Mouse (Mus musculus): ENCODE measurements around the gene Psmb11.
"Not testable (repeated sequence)": the region's sequence is repeated elsewhere in the genome, so short reads cannot be mapped to it uniquely, and the experiment has no call there.

The Psmb11 gene

DNA sequence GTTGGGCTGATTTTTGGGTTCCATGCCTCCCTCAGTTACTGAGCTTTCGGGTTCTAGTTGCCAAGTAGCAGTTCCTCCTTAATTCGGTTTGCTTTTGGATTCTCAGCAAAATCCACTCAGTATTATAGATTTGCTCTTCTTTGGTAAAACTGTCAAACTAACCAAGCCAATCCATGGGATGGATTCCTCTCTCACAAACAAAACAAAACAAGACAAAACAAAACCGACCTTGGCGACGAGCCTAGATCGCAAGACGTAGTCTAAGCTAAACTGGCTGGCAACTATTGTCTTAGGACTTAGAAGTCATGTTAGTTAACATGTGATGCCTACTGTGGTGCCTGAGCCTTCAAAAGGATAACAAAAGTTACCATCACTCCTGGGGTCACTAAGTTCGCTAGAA lies 17.5 kb upstream of the Psmb11 start:
- DNase-seq (ENCODE audit: low spot score) = no peak

DNA sequence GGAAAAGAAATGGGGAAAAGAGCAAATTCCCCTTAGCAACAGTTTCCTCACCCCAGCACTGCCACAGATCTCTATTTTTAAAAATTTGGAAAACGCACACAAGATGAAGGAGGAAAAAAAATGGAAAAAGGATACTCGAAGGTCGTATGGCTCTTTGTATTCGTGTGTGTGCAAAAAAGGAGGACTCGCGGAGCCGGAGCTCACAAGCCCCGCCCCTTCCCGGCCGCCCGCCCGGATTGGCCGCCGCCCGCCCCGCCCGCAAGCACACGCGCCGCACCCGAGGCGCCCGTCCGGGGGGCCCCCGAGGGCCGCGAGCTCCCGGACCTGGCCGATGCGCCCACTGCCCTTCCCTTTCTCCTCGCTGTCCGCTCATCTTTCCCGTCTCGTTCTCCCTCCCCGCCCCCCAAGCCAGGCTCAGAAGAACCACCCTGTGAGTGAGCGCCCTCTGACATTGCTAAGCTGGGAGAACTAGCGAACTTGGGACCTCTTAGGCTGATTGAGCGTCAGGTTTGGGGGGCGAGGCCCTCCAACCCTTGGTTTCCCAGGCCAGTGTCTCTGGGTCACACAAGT lies 15.4 kb upstream of the Psmb11 start, which contains the start of gene 4931414P19Rik:
Gene 4931414P19Rik (minus strand): TSS at position 242 of the 570 bp plus-strand sequence.
- DNase-seq (ENCODE audit: low spot score) = no peak

DNA sequence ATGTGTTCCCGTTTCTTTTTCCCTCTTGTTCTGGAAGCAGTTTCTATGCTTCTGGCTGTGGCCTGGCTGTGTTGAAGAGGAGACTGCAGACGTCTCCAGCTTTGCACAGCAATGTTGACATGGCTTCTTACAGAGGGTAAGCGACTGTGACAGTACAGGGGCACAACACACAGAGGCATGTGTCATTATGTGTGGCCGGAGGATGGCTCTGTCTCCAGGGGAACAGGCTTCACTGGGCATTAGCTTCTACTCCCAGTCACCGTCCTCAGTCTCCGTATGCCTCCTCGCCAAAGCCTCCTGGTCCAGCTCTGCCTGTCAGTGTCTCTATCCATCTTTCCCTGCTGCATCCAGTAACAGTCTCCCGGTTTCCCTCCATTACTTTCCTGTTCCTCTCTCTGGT lies 14.0 kb upstream of the Psmb11 start:
- DNase-seq (ENCODE audit: low spot score) = no peak

DNA sequence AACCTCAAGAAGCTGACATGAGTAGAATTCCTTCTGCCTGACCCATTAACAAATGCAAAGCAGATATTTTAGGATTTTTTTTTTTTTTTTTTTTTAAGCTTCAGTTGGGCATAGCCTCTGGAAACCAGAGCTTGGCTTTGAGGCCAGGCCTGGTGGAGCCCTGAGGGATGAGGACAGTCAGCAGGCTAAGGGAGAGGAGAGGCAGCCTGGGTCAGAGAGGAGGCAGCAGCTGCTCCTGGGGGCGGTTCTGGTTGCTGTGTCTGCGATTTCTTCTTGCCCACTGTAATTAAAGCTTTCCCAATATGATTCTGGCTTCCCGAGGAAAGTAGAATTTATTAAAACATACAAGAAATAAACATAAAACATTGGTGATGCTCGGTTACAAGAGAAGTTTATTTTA lies 12.0 kb upstream of the Psmb11 start:
- DNase-seq (ENCODE audit: low spot score) = no peak

DNA sequence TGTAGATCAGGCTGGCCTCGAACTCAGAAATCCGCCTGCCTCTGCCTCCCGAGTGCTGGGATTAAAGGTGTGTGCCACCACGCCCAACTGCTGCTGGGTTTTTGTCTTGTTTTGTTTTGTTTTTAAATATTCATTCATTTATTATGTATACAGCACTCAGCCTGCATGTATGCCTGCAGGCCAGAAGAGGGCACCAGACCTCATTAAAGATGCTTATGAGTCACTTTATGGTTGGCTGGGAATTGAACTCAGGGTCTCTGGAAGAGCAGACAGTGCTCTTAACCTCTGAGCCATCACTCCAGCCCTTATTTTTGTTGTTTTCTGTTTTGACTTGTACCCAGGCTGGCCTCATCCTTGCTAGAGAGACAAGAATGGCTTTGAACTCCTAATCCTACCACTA lies 11.3 kb upstream of the Psmb11 start:
- DNase-seq (ENCODE audit: low spot score) = no peak

DNA sequence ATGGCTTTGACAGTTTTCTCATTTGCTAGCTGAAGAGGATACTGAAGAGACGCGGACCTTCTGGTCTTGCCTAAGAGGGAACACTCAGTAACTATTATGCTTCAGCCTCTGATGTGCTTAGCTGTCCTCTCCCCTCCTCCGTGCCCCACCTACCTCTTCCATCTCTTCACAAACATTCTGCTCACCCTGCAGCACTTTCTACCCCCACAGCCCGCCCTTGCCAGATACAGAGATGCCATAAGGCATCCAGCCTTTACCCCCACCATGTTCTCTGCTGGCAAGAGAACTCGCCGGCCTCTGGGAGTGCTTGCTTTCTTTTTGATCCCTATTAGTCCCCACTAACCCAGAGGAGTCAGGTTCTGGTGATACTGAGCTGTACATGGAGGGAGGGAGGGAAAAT lies 10.6 kb upstream of the Psmb11 start:
- DNase-seq (ENCODE audit: low spot score) = no peak

DNA sequence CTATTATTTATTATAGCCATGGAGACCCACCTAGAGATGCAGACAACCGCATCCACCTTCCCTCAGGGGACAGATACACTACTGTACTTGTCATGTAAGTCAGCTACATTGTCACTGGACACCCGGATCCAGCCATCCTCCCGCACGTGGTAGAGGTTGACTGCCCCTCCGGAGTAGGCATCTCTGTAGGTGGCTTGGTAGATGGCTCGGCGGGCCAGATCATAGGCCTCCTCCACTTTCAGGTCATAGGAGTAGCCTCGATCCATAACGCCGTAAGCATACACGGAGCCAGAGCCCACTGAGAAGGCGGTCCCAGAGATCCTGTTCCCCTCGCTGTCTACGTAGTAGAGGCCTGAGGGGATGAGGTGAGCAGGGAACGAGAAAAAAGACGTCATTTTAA lies 7.1 kb upstream of the Psmb11 start:
- not testable (repeated sequence) for DNase-seq (ENCODE audit: low spot score)

DNA sequence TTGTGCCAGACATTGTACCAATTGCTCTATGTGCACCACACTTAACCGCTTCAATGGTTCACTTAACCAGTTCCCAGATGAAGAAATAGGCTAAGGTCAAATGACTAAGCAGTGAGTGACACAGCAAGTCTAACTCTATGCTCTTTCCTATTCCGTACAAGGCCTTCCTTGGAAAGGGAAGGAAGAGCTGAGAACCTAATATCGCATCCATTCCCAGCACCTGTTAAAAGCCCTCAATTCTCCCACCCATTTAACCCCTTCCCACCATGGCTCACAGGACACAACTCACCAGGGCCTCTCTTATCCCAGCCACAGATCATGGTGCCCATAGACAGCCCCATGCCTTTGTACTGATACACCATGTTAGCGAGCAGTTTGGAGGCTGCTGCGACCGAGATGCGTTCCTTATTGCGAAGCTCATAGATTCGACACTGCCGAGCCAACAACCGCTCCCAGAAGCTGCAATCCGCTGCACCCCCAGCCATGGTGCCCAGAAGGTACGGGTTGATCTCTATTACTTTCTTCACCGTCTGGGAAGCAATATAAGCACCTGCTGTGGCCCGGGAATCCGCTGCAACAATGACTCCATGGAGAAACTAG lies 4.9 kb upstream of the Psmb11 start:
- DNase-seq (ENCODE audit: low spot score) = no peak

DNA sequence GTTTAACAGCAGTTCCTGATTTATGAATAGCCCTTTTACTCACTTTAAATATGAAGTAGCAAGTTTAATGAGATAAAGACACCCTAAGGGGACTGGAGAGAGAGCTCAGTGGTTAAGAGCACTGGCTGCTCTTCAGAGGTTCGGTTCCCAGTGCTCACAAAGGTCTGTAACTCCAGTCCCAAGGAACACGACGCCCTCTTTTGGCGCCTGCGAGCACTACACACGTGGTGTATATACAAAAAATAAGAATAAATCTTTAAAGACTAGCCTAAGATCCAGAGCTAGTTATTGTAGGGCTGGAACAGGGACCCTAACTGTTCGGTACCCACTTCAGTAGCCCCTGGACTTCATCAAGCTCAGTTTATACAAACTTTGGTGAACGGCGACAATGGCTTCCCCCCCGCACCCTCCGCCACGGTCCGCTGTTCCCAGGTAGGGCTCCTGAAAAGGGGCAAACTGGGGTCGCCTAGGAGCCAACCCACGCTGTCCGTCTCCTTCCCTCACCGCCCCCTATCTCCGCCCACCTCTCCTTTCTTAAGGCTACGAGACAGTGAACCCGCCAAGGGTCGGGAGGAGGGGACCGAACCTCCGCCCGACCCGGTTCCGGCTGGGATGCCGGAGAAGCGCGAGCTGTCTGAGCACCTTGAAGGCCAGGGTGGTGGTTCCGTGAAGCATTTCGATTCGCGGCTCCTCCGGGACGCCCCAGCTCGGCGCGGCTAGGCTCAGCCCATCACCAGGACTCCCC lies 3.9 kb upstream of the Psmb11 start:
- no peak for DNase-seq (ENCODE audit: low spot score)

DNA sequence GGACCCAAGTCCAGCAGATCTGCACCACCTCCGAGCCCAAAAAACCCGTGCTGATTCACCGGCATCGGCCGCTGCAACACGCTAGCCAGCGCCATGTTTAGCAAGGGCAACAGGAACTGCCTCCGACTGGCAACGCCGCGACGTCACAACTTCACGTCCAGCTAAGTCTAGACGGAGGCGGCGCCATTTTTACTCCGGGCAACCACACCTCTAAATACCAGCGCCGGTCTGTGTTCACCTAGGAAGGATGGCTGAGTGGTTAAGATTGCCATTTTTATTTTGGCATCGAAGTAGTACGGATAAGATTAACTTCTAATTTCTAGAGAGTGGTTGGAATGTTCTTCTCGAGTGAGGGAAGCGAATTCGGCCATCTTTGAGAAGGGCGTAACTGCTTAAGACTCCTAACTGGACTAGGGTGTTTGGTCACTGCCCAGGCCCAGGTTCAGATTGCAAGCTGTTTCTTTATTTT lies 3.3 kb upstream of the Psmb11 start, which contains the start of gene Psmb5:
Gene Psmb5 (minus strand): TSS at position 126 of the 469 bp plus-strand sequence.
- peak; percentile 86 for DNase-seq (ENCODE audit: low spot score)

DNA sequence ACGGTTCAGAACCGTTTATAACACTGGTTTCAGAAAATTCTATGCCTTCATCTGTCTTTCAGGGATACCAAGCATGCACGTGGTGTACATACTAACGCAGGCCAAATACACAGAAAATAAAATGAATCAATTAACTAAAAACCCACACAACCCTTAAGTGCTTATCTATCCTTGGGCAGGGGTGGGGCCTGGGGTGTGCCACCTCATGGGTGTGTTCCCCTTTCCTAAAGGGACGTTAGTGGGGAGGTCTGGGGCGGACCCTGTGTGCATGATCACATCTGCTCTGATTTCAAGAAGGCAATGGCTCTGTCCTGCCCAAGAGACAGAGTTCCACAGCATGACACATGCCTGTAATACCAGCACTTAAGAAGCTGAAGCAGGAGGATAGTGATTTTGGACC lies 2.1 kb downstream of the Psmb11 start:
- DNase-seq (ENCODE audit: low spot score) = no peak

DNA sequence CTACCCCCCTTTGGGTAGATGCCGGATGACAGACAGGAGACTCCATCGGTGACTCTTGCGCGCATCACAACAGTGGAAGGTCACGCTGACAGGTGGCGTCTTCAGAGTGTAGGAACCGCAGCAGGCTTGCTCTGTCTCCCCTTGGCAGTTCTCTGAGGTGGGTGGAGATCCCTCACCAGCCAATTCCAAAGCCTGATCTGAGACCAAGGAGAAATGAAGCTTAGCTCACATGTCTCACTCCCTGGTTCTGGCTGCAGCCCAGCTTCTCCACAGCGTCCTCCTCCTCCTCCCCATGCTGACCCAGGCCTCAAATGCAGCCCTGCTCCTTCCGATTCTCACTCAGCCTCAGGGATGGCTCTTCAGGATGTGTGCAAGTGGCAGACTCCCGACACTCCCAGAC lies 3.7 kb downstream of the Psmb11 start:
- no peak for DNase-seq (ENCODE audit: low spot score)

DNA sequence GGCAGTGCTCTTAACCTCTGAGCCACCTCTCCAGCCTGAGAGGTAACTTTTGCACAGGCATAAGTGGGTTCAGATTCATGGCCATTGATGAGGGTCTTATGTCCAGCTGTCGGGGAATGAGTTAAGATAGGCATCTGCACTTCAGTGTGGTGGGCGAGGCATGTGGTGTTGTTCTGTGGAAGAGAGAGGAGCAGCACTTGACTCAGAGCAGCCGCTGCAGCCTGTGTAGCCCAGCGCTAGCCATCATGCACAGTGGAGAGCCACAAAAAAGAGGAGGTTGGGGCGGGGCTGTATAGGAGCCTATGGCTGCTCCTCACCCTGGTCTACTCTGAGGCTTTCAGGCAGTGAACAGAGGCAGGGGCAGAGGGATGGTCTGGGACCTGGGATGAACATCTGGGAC lies 6.9 kb downstream of the Psmb11 start:
- no peak for DNase-seq (ENCODE audit: low spot score)

DNA sequence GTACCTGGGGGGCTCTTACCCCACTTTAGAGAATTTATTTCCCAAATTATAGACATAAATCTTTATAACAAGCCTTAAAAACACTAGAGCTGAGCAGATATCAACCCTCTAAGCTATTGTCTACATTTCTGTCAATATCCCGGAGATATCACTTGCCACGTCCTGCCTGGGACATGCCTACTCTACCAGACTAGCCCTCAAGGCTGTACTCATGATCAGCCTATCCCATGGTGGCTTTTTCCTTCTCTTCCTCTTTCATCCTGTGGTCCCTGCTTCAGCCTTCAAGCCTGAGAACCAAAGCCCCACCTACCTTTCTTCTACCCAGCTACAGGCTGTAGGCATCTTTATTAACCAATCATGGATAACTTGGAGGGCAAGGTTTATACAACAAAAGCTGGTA lies 8.6 kb downstream of the Psmb11 start:
- DNase-seq (ENCODE audit: low spot score) = no peak

DNA sequence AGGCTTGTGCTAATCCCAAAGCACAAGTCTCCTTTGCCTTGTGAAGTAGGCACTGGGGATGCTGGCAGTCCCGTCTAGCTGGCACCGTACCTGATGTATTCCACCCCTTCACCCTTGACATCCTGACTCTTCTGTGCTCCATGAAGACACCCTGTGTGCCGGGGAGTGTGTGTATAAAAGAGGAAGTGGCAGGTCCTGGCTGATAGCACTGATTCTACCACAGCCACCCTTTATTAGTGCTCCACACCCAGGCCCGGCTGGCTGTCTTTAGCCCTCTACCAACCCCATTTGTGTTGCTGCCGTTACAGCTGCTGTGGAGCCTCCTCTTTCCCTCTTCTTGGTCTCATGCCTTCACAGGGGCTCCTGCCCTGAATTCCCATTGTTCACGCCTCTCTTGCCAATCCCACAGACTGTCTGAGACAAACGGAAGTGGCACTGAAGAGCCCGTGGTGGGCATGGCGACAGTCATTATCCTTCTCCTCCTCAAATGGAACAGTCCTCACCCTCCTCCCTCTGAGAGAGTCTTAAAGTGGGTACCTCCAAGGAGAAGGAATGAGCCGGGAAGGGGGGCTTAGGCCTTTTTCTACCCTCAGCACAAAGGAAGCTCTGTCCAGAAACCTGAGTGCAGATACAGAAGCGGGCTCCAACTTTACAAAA lies 9.5 kb downstream of the Psmb11 start:
- no peak for DNase-seq (ENCODE audit: low spot score)

DNA sequence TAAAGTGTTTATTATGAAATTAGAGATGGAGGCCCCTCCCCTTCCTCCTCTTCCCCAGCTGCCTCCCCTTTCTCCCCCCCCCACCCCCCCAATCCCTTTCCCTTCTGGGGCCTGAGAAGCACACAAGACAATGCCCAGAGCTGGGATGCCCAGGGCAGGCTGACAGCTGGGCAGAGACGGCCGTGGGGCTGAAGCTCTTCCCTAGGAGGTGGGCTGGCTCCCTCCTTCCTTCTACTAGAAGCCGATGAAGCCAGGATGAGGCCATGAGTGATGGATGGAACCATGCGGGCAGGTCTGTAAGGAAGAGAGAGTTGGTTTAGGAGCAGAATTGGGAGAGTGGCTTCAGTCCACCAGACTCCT lies 10.0 kb downstream of the Psmb11 start:
- DNase-seq (ENCODE audit: low spot score) = no peak

DNA sequence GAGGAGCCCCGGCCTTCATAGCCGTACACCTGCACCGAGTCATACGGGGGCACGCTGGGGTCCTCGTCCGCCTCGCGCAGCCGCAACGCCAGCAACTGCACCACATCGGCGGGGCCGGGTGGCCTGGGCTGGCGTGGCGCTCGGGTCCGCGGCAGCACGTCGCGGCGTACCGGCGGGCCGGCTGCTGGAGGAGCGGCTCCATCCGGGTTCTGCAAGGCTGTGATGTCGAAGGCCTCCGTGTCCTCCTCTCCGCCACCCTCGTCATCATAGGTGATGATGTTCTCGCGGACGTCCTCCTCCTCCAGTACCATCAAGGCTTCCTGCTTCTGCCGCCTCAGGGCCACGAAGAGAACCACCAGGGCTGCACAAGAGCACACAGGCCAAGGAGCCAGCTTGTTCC lies 11.0 kb downstream of the Psmb11 start:
- no peak for DNase-seq (ENCODE audit: low spot score)

DNA sequence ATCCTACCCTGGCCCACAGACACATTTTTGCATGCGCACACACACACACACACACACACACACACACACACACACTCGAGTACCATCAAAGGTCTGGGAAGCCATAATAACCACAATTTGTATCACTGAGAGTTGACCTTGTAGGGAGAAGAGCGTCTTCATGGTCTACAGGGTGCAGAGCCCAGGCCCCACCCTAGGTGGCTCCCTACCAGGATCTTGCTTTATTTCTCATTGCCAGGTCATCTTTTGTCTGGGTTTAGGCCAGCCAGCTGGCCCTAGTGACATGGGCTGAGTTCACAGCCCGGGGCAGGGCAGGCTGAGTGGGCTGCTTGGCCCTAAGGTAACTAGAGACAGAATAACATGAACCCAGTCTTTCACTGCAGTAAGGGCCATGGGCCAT lies 12.9 kb downstream of the Psmb11 start:
- no peak for DNase-seq (ENCODE audit: low spot score)

DNA sequence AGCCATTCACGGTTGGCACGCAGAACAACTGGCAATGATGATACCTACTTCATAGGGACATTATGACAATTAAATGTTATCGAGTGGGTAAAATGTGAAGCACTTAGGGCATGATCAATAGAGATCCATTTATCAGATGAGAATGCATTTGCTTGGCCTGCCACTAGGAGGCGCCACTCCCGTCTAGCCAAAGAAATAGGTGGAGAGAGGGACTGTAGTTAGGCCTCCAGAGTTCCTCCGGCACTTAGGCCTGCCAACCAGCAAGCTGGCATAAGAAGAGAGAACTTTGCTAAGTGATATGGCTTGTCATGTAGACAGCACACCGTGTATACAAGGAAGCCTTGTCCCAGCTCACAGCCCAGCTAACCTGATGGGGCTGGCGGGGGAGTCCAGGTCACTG lies 15.7 kb downstream of the Psmb11 start:
- no peak for DNase-seq (ENCODE audit: low spot score)

DNA sequence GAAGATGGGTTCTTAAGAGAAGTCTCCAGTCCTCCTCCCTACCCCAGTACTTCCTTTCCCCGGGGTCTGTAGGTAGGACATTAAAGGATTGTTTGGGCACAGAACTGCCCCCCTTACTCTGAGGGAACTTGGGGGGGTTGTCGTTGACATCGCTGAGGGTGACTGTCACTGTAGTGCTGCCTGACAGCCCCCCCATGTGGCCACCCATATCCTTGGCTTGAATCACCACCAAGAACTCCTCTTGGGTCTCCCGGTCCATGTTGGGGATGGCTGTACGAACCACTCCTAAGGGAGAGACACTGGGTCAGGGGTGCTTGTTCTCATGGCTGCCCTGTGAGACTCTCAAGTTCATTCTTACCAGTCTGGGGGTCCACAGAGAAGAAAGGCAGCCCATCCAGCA lies 17.0 kb downstream of the Psmb11 start:
- DNase-seq (ENCODE audit: low spot score) = no peak

DNA sequence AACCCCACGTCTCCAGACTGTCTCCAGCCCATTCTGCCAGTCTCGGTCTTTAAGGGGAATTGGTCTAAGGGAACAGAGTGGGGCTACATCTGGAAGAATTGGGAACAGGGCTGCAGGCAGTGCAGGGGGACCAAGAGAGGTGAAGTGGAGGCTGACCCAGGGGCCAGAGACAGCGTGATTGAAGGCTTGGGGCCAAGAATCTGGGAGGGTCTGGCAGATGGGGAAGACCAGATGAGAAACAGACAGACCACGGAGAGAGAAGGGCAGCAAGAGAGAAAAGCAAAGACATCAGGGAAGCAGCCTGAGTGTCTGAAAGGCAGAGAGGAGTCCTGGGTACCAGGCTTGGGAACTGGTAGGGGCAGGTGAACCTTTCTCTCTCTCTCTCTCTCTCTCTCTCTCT lies 18.9 kb downstream of the Psmb11 start:
- DNase-seq (ENCODE audit: low spot score) = no peak

DNA sequence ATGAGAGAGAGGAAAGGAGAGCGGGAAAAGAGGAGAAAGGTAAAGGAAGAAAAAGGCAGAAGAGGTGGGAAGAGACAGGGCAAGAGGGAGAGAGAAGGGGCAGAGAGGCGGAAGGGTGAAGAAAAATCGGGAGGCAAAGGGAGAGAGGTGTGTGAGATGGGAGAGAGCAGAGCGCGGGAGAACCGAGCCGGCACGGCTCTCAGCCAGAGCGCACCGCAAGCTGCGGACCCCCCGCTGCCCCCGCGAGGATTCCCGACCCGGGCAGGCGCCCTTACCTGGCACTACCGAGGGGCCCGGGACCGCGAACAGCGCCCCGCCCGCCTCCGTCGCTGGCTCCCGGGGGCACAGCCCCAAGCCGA lies 19.7 kb downstream of the Psmb11 start, which contains the start of gene Gm17606:
Gene Gm17606 (plus strand): TSS at position 7 of the 359 bp plus-strand sequence.
- no peak for DNase-seq (ENCODE audit: low spot score)

Measured in left cerebral cortex, adult 11 months (tissue).